Mouse (Mus musculus) intestine, embryonic 16.5 days (tissue): ENCODE measurements around the gene Fcho1. TPM values are rescaled to one million over a fixed set of nuclear protein-coding genes. Genes with fewer than 3 reads are reported as not detected.
"Not testable (repeated sequence)": the region's sequence is repeated elsewhere in the genome, so short reads cannot be mapped to it uniquely, and the experiment has no call there.

Source experiments
- ATAC-seq: fragments of 200-750 bp; cut with Nextera tagmentation; 2 replicates; pipeline ENCODE4 v1.8.0; 2017; ENCODE audit warnings: moderate TSS enrichment, moderate library complexity
- H3K27ac ChIP-seq: fragments of 300-500 bp; sonication (generic); 2 replicates; pipeline ENCODE4 v1.5.1; 2014; ENCODE audit warnings: mild to moderate bottlenecking, low read length
- H3K27me3 ChIP-seq: fragments of 300-500 bp; sonication (generic); replicated peaks from 2 replicates; pipeline ENCODE4 v1.6.1; 2014; ENCODE audit warnings: low read length, control low read depth, mixed read lengths; ENCODE audit not compliant: control insufficient read depth, insufficient read depth
- H3K36me3 ChIP-seq: fragments of 300-500 bp; sonication (generic); 2 replicates; pipeline ENCODE4 v1.6.1; 2014; ENCODE audit warnings: low read length, control low read depth; ENCODE audit not compliant: control insufficient read depth, insufficient read depth
- H3K4me1 ChIP-seq: fragments of 300-500 bp; sonication (generic); 2 replicates; pipeline ENCODE4 v1.6.1; 2014; ENCODE audit warnings: low read length, control low read depth, mixed read lengths; ENCODE audit not compliant: control insufficient read depth, insufficient read depth
- H3K4me2 ChIP-seq: fragments of 300-500 bp; sonication (generic); 2 replicates; pipeline ENCODE4 v1.6.1; 2014; ENCODE audit warnings: low read depth, low read length, control low read depth
- H3K4me3 ChIP-seq: fragments of 300-500 bp; sonication (generic); 2 replicates; pipeline ENCODE4 v1.5.1; 2014; ENCODE audit warnings: mild to moderate bottlenecking, low read length
- H3K9ac ChIP-seq: fragments of 300-500 bp; sonication (generic); 2 replicates; pipeline ENCODE4 v1.6.1; 2014; ENCODE audit warnings: low read depth, low read length
- H3K9me3 ChIP-seq: fragments of 300-500 bp; sonication (generic); 2 replicates; pipeline ENCODE4 v1.6.1; 2016; ENCODE audit warnings: low read length, control low read depth; ENCODE audit not compliant: control insufficient read depth
- WGBS: fragments of 180-500 bp; shearing (Covaris S2); extraction: QIAGEN DNeasy Blood & Tissue Kit; methylation state at CpG from one replicate; pipeline ENCODE4 v1.1.7; 2014; 5-methylcytosine and 5-hydroxymethylcytosine counted together
- polyA plus RNA-seq: library from polyadenylated mRNA; unstranded; fragments of >200 nt; fragmentation: Nextera tagmentation; extraction: Ambion mirVana; gene quantifications from 2 replicates; pipeline ENCODE4 v1.2.1, GENCODE M21; 2015

The Fcho1 gene
- polyA plus RNA-seq, 1 experiment from 2014 or later = 5.0 TPM

GRCm38 (mm10) chr8:71707874-71708273 is 17.6 kb downstream of the Fcho1 start:
- Histone ChIP-seq H3K27me3 (0 out of 2 replicates have a peak, but pooled peaks cover 2% of the 10 kb centered on the region), H3K9ac (no peak overlapping the region), H3K4me3 (no peak overlapping the region), H3K9me3 (no peaks in the 10 kb centered on the region), H3K4me2 (no peak overlapping the region), H3K36me3 (no peaks in the 10 kb centered on the region), H3K4me1 (peaks cover under 1% of the 10 kb centered on the region; the same call in 1 of the 2 replicates), H3K27ac (no peak overlapping the region)
- 40% methylated on average over 8 of the region's 8 CpGs for WGBS
- no peak for ATAC-seq

GRCm38 (mm10) chr8:71703400-71703799 is 22.1 kb downstream of the Fcho1 start:
- Histone ChIP-seq H3K27me3 (peaks cover 11% of the 10 kb centered on the region; the same call in 1 of the 2 replicates), H3K4me1 (peaks cover 13% of the 10 kb centered on the region; the same call in 1 of the 2 replicates), H3K27ac (peak overlapping the region; percentile 82)
- H3K9ac ChIP-seq, H3K4me2 ChIP-seq, H3K36me3 ChIP-seq, ATAC-seq, H3K9me3 ChIP-seq, H3K4me3 ChIP-seq: not testable (repeated sequence)

GRCm38 (mm10) chr8:71702923-71703322 is 22.6 kb downstream of the Fcho1 start:
- H3K27me3 ChIP-seq = peaks cover 11% of the 10 kb centered on the region; the same call in 1 of the 2 replicates
- no peaks in the 10 kb centered on the region for H3K36me3 ChIP-seq
- no peak overlapping the region; the same call in 1 of the 2 replicates for H3K9ac ChIP-seq
- no peaks in the 10 kb centered on the region for H3K9me3 ChIP-seq
- H3K27ac ChIP-seq = peak overlapping the region; percentile 82
- H3K4me2 ChIP-seq = 0 out of 2 replicates have a peak overlapping the region, but pooled peaks have one; percentile 42
- ATAC-seq = peak; percentile 54
- no peak overlapping the region; the same call in 1 of the 2 replicates for H3K4me3 ChIP-seq
- peaks cover 13% of the 10 kb centered on the region; the same call in 1 of the 2 replicates for H3K4me1 ChIP-seq
- 61% methylated on average over 3 of the region's 3 CpGs for WGBS

GRCm38 (mm10) chr8:71702087-71702432 is 23.5 kb downstream of the Fcho1 start:
- Histone ChIP-seq H3K36me3 (no peaks in the 10 kb centered on the region), H3K27me3 (peaks cover 11% of the 10 kb centered on the region; the same call in 1 of the 2 replicates), H3K4me2 (peak overlapping the region; percentile 42), H3K4me3 (peak overlapping the region; percentile 57; the same call in 1 of the 2 replicates), H3K9ac (peak overlapping the region; percentile 45), H3K27ac (peak overlapping the region; percentile 82), H3K9me3 (no peaks in the 10 kb centered on the region), H3K4me1 (peaks cover 13% of the 10 kb centered on the region; the same call in 1 of the 2 replicates)
- ATAC-seq = peak; percentile 67
- 25% methylated on average over 4 of the region's 4 CpGs for WGBS

GRCm38 (mm10) chr8:71701414-71702086 is 24.0 kb downstream of the Fcho1 start, which contains the start of gene B3gnt3:
B3gnt3 (minus strand) TSS chr8:71701789.
- peak; percentile 78 for ATAC-seq
- Histone ChIP-seq H3K4me2 (peak within 1 kb of the TSS; percentile 54), H3K27ac (peak within 1 kb of the TSS; percentile 82), H3K4me1 (peaks cover 13% of the 10 kb centered on the region; the same call in 1 of the 2 replicates), H3K4me3 (peak within 1 kb of the TSS; percentile 57), H3K9ac (peak within 1 kb of the TSS; percentile 59), H3K9me3 (no peaks in the 10 kb centered on the region), H3K36me3 (no peaks in the 10 kb centered on the region), H3K27me3 (peaks cover 11% of the 10 kb centered on the region; the same call in 1 of the 2 replicates)
- WGBS = 10% methylated on average over 31 of the region's 34 CpGs

- Histone ChIP-seq H3K4me3 (peak overlapping the region; percentile 57), H3K4me2 (peak overlapping the region; percentile 54), H3K36me3 (no peaks in the 10 kb centered on the region), H3K9me3 (no peaks in the 10 kb centered on the region), H3K27ac (peak overlapping the region; percentile 14; the same call in 1 of the 2 replicates), H3K9ac (peak overlapping the region; percentile 59), H3K4me1 (peaks cover 13% of the 10 kb centered on the region; the same call in 1 of the 2 replicates), H3K27me3 (peaks cover 11% of the 10 kb centered on the region; the same call in 1 of the 2 replicates)
- ATAC-seq = peak; percentile 31
- WGBS = 5% methylated on average over 29 of the region's 29 CpGs
Measured at GRCm38 (mm10) chr8:71700493-71701269, 24.8 kb downstream of the Fcho1 start.

- WGBS = 70% methylated on average over 12 of the region's 12 CpGs
- not testable (repeated sequence) for H3K27ac ChIP-seq, H3K4me2 ChIP-seq, ATAC-seq, H3K4me3 ChIP-seq, H3K9me3 ChIP-seq, H3K36me3 ChIP-seq, H3K9ac ChIP-seq
- Histone ChIP-seq H3K4me1 (peaks cover 11% of the 10 kb centered on the region), H3K27me3 (peaks cover 42% of the 10 kb centered on the region)
Measured at GRCm38 (mm10) chr8:71695456-71695855, 30.1 kb downstream of the Fcho1 start.

- no peak for ATAC-seq
- peak overlapping the region; percentile 16; the same call in 1 of the 2 replicates for H3K4me3 ChIP-seq
- peaks cover 62% of the 10 kb centered on the region for H3K27me3 ChIP-seq
- no peak overlapping the region for H3K27ac ChIP-seq
- H3K9ac ChIP-seq = no peak overlapping the region
- H3K9me3 ChIP-seq = no peaks in the 10 kb centered on the region
- peaks cover 2% of the 10 kb centered on the region for H3K36me3 ChIP-seq
- H3K4me1 ChIP-seq = peaks cover 8% of the 10 kb centered on the region
- WGBS = 19% methylated on average over 68 of the region's 68 CpGs
- H3K4me2 ChIP-seq = peak overlapping the region; percentile 19; the same call in 1 of the 2 replicates
Measured at GRCm38 (mm10) chr8:71693166-71694041, 32.1 kb downstream of the Fcho1 start.
